Mouse (Mus musculus): ENCODE data around the gene Cadps.

Cadps gene

DNA sequence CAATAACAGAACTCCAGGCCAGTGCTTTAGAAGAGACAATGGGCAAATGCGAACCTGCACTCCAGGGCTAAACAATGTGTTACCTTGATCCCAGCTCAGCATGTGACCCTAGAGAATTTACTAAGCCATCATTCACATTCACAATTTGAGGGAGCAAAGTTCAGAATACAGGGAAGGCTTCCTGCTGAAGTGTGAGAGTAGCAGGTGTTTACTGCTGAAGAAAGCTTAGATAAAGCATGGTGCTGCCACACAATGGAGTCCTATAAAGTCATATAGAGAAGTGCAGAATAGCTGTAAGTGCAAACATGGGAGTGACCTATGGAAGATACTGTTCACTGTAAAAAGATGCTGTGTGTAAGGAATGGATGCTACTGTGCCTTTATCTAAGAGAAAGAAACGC is 91.9 kb downstream of the Cadps start:
- DNase-seq (ENCODE audit: extremely low read depth, low read depth) = no peak

- no peak for DNase-seq (ENCODE audit: extremely low read depth, low read depth)
Observed at GRCm38 (mm10) chr14:12722452-12723194, 100.3 kb downstream of the Cadps start.

DNA sequence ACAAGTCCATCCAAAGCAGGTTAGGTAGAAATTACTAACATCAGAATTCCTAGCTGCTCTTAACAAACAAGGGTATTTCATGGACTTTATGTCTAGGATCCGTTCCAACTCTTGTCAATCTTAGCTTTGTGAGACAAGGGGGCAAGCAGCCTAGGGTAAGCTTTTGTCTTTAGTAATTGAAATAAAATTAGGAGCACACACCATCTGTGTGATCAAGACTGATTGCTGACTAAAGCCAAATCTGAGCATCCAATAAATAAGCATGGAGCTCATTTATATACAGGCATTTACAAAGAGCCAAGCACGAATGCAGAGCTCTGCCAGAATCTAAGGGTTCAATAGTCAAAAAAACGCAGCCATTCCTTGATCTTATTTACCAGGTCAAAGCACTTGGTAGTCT is 104.1 kb downstream of the Cadps start:
- DNase-seq (ENCODE audit: extremely low read depth, low read depth) = no peak

DNA sequence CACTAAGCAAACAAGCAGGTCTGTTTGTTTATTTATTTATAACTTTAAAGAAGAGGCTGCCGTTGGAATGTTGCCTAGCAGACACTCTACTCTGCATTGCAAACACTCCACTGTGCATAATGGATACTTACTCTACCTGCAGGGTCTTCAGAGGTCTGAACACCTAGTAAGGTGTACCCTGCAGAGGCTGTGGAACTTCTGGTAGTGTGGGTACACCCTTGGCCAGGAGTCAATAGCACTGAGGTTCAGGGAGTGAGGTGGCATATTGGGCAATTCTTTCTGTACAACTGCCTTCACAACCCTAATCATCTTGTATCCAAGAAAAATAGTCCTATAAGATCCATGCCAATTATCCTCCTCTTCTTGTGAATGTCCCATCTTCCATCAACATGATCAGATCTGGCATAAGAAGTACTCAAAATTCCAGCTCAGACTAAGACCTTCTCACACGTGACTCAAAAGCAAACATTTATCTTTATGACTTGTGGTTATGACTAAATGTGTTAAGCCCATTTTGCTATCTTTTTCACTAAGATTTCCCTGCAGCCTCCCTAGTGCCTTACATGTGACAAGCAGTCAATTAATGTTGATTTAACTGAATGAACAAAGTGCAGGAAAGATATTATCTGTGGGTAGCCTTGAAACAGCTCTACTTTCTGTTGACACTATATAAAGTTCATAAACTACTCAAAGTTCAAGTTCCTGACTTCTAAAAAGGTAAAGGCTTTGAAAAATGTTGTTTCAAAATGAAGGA is 106.8 kb downstream of the Cadps start:
- no peak for DNase-seq (ENCODE audit: extremely low read depth, low read depth)

- DNase-seq (ENCODE audit: extremely low read depth, low read depth) = no peak
Observed at GRCm38 (mm10) chr14:12707395-12707794, 115.5 kb downstream of the Cadps start.

DNA sequence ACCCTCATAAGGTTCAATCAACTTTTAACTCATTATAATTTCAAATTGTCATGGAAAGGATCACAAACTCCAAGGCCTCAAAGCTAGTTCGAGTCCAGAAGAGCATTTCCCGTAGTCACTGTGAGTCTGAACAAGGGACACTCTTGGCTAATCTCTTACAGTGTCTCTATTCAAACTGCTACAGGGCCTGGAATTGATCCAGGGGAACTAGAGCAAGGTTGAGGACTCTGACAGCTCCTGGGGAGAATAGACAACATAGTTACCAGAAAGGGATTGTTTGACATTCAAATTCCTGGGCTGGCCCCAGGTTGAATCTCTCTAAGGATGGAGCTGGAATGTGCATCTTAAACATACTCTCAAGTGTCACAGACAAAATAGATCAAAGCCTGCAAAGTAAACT is 118.4 kb downstream of the Cadps start:
- DNase-seq (ENCODE audit: extremely low read depth, low read depth) = no peak

GRCm38 (mm10) chr14:12690201-12690600 is 132.7 kb downstream of the Cadps start:
- no peak for DNase-seq (ENCODE audit: extremely low read depth, low read depth)

- DNase-seq (ENCODE audit: extremely low read depth, low read depth) = no peak
Observed at GRCm38 (mm10) chr14:12685015-12685414, 137.9 kb downstream of the Cadps start.

- DNase-seq (ENCODE audit: extremely low read depth, low read depth) = no peak
Observed at GRCm38 (mm10) chr14:12680819-12681638, 141.8 kb downstream of the Cadps start.

DNA sequence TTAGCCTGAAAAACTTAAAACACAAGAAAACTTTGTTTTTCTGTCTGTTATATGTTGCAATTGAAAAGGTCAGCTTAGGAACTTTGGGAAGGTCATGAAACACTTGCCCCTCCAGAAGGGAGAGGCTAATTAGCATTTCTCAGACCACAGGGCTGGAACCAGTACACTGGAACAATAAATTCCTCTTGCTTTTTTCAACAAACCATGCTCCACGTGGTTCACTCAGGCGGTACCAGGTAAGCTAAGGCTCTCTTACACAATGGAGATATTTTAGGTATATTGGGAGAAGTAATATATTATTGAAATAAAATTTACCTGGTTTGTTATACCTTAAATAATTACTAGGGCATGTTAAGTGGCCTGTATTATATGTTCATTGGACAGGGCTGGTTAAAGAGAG is 161.4 kb downstream of the Cadps start:
- DNase-seq (ENCODE audit: extremely low read depth, low read depth) = no peak

DNA sequence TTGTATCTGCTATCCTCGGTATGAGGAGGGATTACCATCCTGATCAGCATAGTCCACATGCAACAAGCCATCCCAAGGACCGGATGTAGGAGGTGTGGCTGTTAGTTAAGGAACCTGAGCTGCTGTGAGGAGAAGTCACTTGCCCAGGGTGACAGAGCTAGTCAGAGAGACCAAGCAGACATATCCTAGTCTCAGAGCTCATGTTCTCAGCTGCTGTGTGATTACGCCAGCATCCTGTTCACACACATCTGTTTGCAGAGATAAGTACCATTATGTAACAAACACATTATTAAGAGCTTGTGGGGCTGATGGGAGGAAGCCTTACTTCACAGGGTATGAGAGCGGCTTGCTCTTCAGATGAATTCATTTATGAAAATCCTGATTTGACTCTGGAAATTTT is 165.5 kb downstream of the Cadps start:
- DNase-seq (ENCODE audit: extremely low read depth, low read depth) = no peak

GRCm38 (mm10) chr14:12642868-12643512 is 179.9 kb downstream of the Cadps start:
- no peak for DNase-seq (ENCODE audit: extremely low read depth, low read depth)

- DNase-seq (ENCODE audit: extremely low read depth, low read depth) = no peak
Observed at GRCm38 (mm10) chr14:12638762-12639161, 184.1 kb downstream of the Cadps start.

GRCm38 (mm10) chr14:12637121-12637754 is 185.6 kb downstream of the Cadps start:
- no peak for DNase-seq (ENCODE audit: extremely low read depth, low read depth)

DNA sequence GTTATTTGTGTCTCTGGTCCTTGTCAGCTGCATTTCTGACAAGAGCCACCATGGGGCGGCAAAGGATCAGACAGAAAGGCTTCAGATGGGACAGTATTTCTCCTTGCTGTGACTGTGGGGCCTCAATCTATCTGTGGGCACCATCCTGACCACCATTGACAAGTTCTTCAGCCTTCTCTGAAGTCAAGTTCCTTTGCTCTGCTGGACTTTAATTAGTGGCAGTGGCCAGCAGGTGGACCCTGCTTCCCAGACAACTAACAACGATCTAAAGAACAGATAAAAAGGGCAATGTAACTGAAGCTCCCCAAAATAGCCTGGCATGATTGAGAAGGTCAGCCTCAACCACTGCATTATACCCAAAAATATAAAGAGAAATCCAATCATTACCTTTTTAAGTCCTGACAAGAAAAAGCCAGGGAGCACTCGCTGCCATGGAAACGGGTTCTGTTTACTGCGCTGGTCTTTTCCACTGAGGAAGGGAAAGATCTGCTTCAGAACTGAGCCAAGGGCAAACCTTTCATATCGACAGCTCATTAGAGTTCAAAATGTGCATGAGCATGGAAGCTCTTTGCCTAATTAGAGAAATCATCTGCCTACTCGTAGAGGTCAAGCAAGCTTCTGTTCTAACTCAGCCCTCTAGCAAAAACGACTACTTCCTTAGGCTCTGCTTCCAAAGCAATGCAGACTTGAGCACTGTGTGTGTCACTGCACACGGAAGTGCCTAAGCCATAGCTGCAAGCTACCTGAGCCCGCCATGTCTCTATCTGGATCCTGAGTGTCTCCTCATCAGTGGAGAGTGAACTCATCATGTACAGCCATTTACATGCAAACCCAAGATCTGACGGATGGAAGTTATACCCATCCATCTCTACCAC is 198.4 kb downstream of the Cadps start:
- no peak for DNase-seq (ENCODE audit: extremely low read depth, low read depth)

- DNase-seq (ENCODE audit: extremely low read depth, low read depth) = no peak
Observed at GRCm38 (mm10) chr14:12607025-12607424, 215.9 kb downstream of the Cadps start.

DNA sequence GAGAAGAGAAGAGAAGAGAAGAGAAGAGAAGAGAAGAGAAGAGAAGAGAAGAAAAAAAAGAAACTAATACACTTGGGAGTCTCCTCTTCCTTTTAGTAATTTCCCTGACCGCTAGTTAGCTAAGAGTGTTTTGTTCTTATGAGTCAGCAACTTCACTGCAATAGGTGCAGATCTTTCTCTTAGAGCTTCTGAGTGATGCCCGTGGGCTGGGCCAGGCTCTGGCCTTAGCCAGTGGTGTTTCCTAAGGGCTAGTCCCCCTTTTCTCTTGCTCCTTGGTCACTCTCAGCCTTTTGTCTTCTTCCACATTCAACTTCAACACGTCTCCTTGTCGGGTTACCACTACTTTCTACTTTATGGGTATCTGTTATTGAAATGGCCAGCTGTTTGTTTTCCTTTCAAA is 216.7 kb downstream of the Cadps start:
- DNase-seq (ENCODE audit: extremely low read depth, low read depth) = no peak

DNA sequence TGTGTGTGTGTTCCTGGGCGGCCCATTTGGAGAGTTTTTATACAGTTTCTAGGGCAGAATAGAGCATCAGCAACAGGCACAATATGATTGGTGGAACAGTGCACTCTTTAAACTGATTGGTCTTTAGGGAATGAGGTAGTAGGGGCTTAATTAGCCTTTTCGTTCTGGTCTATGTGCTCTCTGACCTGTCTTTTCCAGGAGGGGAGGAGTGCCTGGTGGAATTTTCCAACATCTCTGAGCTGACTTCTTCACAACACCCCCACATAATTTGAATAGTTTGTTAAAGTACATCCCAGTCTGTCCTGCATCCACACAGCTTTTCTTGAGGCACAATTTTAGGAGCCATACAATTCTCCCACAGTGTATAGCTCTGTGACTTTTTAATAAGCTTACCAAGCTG is 220.8 kb downstream of the Cadps start:
- DNase-seq (ENCODE audit: extremely low read depth, low read depth) = no peak

GRCm38 (mm10) chr14:12595326-12595725 is 227.6 kb downstream of the Cadps start:
- DNase-seq (ENCODE audit: extremely low read depth, low read depth) = no peak

DNA sequence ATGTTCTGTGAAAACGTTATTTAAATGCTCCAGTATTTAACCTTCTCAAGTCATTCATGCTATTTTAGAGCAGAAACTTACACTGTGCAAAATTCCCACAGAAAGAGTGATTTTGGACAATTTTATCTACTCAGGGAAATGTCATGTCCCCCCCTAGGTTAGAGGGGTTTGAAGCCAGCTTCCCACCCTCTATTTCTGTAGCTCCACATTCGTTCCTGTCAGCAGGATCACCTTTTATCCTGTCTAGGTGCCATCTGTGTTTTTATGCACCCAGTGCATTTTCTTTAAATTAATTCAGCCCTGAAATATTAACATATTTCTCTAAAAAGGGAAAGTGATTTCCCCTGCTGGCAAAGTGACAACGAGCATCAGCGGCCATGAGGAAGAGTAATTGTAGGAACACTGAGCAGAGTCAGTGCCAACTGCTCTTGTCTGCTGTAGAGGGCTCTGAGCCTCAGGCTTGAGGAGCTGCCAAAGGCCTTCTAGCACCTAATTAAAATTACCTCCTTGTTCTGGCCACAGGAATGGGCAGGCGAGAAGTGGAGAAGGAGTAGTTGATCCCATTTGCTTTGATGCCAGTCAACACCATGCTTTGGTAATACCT is 230.3 kb downstream of the Cadps start:
- DNase-seq (ENCODE audit: extremely low read depth, low read depth) = no peak

Data from MEL-GATA-1-ER (cell line).